Mouse (Mus musculus) right cerebral cortex, postnatal 4 days (tissue): ENCODE measurements at regions not wholly inside any gene's neighbourhood (a gene's known extent, or its start where the extent isn't known, plus 50 kb on each side); places are given as distances from the start of the nearest gene placed in this dataset.

ENCODE experiments used
- DNase-seq: peaks from one replicate; pipeline ENCODE4 v3.0.0-alpha.2; 2022

DNA sequence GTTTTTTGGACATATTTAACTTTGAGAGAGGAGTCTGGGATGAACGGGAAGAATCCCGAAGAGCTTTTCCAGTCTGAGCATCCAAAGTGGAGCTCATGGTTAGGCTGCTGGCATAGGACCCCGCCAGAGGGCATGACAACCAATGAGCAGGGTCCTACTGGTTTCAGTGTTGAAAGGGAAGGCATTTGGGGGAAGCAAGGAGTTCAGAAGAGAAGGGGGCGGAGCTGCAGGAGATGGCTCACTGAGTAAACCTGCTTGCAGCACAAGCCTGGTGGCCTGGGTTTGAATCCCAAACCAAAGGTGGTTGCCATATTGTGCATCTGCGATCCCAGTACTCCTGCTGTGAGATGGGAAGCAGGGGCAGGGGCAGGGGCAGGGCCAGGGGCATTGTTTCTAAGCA, 161.4 kb upstream of the Ubr2 start:
- DNase-seq, result no peak

- DNase-seq, result no peak
Observed at GRCm38 (mm10) chr17:47170978-47171593, 160.7 kb upstream of the Ubr2 start.

GRCm38 (mm10) chr17:47168105-47168504, 157.7 kb upstream of the Ubr2 start:
- DNase-seq, result no peak

DNA sequence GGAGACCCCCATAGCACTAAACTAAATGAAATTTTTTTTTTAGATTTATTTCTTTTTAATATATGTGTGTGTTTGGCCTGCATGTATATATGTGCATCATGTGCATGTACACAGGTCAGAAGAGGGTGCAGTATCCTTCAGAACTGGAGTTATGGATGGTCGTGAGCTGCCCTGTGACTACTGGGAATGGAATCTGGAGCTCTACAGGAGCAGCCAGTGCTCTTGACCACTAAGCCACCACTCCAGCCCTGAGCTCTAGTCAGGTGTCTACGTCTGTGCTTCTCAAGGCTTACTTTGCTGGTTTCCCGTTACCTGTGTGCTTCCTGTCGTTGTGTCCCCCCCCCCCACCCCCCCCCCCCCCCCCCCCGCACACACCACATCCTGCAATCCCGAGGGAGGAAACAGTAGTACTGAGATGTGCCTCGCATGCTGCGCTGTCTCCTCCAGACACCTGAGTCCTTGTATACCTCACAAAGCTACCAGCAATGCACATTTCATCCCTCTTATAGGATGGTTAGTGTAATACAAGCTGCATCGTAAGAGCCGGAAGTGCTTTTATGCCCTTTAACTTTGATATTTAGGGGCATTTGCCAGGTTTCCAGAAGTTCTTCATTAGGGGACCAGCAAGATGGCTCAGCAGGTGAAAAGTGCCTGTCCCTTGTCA, 153.5 kb upstream of the Ubr2 start:
- DNase-seq, result no peak

DNA sequence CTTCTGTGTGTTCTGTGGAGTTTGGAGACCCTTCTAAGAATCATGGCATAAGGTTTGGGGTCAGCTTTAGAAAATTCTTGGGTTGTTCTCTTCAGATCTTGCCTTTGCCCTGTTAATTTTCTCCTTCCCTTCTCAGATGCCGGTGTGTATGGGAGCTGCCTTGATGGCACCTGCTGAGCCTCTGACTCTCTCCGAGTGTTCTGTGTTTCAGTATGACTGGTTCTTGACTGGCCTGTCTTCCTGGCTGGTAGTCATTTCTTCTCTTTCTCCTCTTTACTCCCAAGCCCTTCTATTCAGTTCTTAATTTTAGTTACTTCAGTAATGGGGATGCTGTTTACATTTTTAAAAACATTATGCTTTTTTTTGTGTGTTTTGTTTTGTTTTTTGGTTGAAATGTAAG, 152.1 kb upstream of the Ubr2 start:
- no peak for DNase-seq

DNA sequence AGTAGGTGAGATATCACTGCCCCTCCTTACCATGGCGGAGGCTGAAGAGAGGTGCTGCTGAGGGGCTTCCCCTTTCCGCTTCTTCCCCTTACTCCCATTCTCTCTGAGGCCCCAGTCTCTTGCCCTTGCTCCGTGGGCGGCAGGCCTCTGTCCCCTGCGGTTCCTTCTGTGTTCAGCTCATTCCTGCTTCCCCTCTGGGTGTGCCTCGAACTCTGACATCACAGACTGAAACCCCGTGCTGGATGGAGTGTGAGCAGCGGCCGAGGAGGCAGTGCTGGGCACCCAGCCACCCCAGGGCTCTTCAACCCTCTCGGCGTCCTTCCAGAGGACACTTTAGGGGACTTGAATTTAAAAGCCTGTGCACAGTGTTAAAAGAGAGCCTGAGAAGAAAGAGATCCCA, 145.9 kb upstream of the Ubr2 start:
- DNase-seq, result no peak

DNA sequence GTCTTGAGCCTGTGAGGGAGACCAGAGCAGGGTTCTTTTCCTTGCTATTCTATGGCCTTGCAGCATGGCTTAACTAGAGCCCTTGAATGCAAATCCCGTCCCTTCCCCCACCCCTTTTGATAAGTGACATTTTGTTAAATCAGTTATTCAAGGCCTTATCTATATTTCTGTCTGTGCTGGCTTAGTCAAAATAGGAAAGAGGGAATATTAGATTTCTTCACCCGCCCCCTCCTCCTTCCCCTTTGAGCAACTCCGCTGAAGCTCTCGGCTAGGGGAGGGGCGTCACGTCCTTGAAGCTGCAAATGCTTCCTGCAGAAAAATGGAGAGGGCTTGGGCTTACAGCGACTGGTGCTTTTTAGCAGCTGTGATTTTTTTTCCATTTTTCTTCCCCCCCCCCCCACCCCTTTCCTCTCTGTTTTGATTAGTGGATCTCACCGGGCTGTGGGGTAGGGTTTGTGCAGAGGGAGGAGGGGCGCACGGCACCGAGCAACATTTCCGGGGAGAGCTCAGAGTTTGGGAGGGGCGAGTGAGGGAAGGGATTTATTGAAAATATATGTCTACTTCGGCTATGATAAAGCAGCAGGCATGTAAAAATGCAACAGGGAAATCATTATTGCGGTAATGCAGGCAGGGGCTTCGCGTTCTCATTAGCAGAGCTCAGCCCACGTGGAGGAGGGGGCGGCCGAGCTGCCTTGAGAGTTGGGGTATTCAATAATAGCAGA, 141.4 kb upstream of the Ubr2 start:
- peak; percentile 51 for DNase-seq

- no peak for DNase-seq
Observed at GRCm38 (mm10) chr17:47151193-47151556, 140.8 kb upstream of the Ubr2 start.

GRCm38 (mm10) chr17:47150636-47151035, 140.3 kb upstream of the Ubr2 start:
- no peak for DNase-seq

DNA sequence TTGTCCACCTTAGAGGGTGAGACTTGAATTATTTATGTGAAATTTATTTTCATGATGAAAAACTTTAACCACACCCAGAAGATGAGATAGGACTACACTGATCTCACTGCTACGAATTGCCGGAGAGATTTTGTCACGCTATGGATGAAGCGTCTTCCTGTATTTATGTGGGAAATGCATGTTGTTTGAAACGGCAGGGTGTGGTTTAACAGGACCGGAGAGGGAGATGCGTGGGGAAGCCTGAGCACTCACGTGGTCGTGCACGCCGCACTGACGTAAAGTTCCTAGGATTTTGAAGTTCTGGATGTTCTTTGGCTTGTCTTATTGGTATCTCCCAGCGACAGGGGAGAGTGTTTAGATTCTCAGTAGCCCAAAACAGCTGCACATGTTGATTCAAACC, 139.3 kb upstream of the Ubr2 start:
- DNase-seq, result no peak

DNA sequence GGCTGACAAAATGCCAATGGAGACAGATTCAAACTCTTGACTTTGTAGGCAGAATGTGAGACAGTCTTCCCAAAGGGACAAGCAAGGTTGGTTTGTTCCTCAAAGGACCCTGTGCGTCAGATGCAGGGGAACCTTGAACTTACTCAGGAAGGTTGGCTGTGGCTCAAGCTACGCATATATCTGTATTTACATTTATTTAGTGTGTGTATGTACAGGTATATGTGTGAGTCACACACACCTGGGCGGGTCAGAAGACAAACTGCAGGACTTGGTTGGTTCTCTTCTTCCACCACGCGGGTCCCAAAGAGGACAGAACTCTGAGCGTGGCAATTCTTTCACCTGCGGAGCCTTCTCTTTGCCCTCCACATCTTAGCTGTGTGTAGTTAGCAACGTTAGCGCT, 138.8 kb upstream of the Ubr2 start:
- DNase-seq, result no peak

- peak; percentile 29 for DNase-seq
Observed at GRCm38 (mm10) chr17:47146640-47147039, 136.3 kb upstream of the Ubr2 start.

GRCm38 (mm10) chr17:47145590-47145989, 135.2 kb upstream of the Ubr2 start:
- no peak for DNase-seq

GRCm38 (mm10) chr17:47144996-47145395, 134.6 kb upstream of the Ubr2 start:
- DNase-seq, result no peak

GRCm38 (mm10) chr17:47144460-47144859, 134.1 kb upstream of the Ubr2 start:
- peak; percentile 23 for DNase-seq

DNA sequence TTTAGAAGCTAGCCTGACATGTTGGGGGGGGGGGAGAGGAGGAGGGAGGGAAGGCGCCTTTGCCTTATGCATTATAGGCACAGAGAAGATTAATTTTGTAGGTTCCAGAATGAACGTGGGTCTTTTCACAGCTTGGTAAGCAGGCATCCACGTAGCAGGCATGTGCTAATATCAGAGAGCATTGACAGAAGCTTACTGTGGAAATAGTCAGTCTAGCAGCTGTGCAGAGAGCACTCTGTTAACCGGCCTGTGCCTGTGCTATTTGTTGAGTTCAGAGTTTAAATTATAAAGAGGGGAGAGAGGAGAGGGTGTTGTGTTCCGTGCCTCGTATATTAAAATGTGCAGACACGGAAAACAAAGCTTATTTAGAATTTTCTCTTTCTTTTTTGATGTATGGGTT, 133.5 kb upstream of the Ubr2 start:
- no peak for DNase-seq

DNA sequence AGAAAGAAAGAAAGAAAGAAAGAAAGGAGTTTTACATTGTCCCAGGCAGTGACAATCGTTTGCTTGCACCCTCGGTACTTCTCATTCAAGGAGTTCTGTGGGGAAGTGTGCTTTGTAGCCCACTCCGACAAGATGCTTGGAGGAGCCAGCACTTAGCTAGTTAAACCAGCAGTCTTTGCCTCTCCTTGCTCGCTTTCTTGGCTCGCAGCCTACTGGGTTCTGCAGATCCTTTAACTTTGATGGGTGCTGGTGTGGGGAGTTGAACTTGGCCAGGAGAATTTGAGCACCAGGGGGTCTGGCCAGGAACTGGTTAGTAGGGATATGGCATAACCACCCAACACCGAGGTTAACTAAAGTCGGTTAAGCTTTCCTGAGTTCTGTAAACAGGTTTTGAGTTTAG, 132.5 kb upstream of the Ubr2 start:
- peak; percentile 52 for DNase-seq

DNA sequence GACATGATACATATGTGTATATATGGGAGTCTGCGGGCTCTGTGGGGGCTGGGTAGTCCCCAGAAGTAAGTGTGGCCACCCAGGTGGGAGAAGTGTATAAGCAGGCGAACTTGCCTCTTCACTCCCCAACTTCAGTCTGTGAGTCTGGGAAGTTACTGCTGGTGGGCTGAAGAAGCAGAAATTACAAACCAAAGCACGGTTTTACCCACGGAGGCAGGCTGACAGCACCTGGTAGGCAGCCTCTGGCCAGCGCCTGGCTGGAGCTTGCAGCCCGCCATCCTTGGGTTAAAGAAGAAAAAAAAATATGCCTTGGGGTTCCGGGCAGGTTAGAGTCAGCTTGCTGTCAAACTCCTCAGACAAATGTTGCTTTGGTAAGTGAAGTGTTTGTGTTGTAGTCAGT, 131.9 kb upstream of the Ubr2 start:
- DNase-seq, result no peak

DNA sequence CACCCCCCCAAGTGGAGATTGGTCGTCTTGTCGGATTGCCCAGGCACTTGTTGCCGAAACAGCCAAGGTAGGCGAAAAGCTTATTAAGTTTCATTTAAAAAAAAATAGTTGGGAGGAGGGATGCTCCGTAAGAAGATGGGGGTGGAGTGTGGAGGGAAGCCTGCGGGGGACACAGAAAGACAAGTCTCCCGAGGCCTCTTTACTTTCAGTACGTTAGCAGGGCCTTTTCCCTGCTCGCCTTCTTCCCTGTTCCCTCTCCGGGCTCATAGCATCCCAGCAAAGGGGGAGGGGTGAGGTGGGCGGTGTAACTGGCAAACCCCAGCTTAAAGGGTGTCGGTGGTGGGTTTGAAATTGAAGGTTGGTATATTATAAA, 131.5 kb upstream of the Ubr2 start:
- DNase-seq, result peak; percentile 37

DNA sequence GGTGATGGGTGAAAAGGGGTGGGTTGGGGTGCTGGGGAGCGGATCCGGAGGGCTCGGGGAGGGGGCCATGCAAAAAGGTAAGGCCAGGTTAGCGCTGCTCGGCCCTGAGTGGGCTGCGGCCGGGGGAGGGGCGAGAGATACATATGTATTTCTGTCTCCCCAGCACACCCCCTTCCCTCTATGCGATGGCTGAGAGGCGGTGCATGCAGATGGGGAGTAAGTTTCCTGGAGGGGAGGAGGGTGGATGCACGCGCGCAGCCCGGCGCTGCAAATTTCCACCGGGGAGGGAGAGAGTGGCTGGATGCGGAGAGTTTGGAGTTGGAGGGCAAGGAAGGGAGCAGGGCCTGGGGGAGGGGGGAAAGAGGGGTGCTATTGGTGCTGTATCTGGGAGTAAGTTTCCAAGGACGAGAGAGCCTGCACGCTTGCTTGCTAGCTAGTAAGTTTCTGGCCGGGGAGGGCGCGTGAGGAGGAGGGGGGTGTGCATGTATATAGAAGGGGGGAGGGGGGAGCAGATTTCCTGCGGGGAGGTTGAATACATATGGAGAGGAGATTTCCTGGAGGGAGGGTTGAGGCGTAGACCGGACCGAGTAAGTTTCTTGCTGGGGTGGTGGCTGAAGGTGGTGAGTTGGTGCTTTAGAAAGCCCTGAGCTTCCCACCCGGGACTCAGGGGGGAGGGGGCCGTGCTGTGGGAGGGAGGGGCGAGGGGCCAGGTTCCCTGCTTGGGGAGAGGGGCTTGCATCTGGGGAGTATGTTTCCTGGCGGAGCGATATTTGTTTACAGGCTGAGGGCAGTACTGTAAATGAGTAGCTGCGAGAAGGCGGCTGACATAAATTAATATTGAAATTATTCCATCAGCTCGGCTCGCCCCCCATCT, 130.8 kb upstream of the Ubr2 start:
- DNase-seq, result peak; percentile 74

- DNase-seq, result peak; percentile 75
Observed at GRCm38 (mm10) chr17:47140241-47140968, 130.0 kb upstream of the Ubr2 start.

GRCm38 (mm10) chr17:47139730-47140231, 129.4 kb upstream of the Ubr2 start:
- DNase-seq, result peak; percentile 92
